Mouse (Mus musculus) ES-Bruce4 (cell line): ENCODE results near the gene Krtap4-7.
"Not testable (repeated sequence)": the region's sequence is repeated elsewhere in the genome, so short reads cannot be mapped to it uniquely, and the experiment has no call there.

Source experiments
- CTCF ChIP-seq: IDR thresholded peaks from one replicate; pipeline ENCODE4 v1.8.1; 2011; ENCODE audit warnings: low read depth, low read length
- EP300 ChIP-seq: IDR thresholded peaks from 2 replicates; pipeline ENCODE4 v1.6.1; 2011; ENCODE audit warnings: low read depth, low read length; ENCODE audit not compliant: insufficient read depth

GRCm38 (mm10) chr11:99643635-99644139 is at the start of gene Krtap4-7:
- not testable (repeated sequence) for TF ChIP-seq EP300, CTCF
